7 mouse cellular contexts compared by ENCODE assay signal in genomic region chrX:136645857-136646256, GRCm38 (mm10). TPM values are rescaled to one million over a fixed set of nuclear protein-coding genes. Genes with fewer than 3 reads are reported as not detected.
DNase-seq lines count a peak whose midpoint lies in the region; ATAC-seq lines count a peak whose summit lies in the region.
"Had no signal": no experiment of that assay in that cellular context is flagged by ENCODE, and none has a peak within 500 bp of the region (broad histone marks: within the 10 kb centered on the region; RNA-seq: fewer than 3 reads in every experiment).

No protein-coding gene starts in this region.

- ATAC-seq in CD4-positive, CD25-positive, alpha-beta regulatory T cell, adult 4 months = peak; percentile 69
- ATAC-seq in activated CD4-positive, CD25-positive, alpha-beta regulatory T cell, adult 4 months = peak; percentile 57
- ATAC-seq in granulocyte monocyte progenitor cell, adult 5-6 weeks (replicated peaks; ENCODE audit: poor library complexity, severe bottlenecking) = peak; percentile 59
- ATAC-seq in megakaryocyte progenitor cell, adult 5-6 weeks (replicated peaks; ENCODE audit: poor library complexity) = peak; percentile 63

- peak; percentile 11 for DNase-seq in CD4-positive helper T cell, adult 2 months (ENCODE audit: low read depth, low spot score)

RNA-seq across cellular contexts. Expression of gene Tceal3, which starts 55.2 kb away (rescaled TPM):
- polyA plus RNA-seq in CD4-positive, CD25-positive, alpha-beta regulatory T cell, adult 4 months (2017; shearing (Covaris generic)) = 1 to 10 TPM in 1 of 2 experiments, under 1 TPM in 1; 0.85 to 1.4 TPM
- under 1 TPM; 0.52 to 0.83 TPM for polyA plus RNA-seq in activated CD4-positive, CD25-positive, alpha-beta regulatory T cell, adult 4 months (2017; shearing (Covaris generic))
- total RNA-seq in granulocyte monocyte progenitor cell, adult 5-6 weeks (2014; fragmentation: Nextera tagmentation) = not detected in 2 replicates
- not detected in 2 replicates for total RNA-seq in granulocyte monocyte progenitor cell, adult 5-6 weeks (2017)
- 1.4 TPM in 1 of 2 replicates, not detected in the other for total RNA-seq in megakaryocyte progenitor cell, adult 5-6 weeks (2015)
- 5.2 TPM in 1 of 2 replicates, not detected in the other for total RNA-seq in megakaryocyte progenitor cell, adult 5-6 weeks (2017)
- total RNA-seq: ES-E14, MEL had no signal

Comparison
In these comparisons a context has a peak if more than half of its experiments do, and no peak if none do; other contexts are left out.
1. Peak in every context shown above with its lines: DNase-seq and ATAC-seq.